Mouse (Mus musculus) myocyte (in vitro differentiated cells): Measurements from ENCODE around the gene Zfp85.

Experiments
- CEBPB ChIP-seq: IDR thresholded peaks from 2 replicates; pipeline ENCODE4 v1.6.1; 2011; ENCODE audit warnings: mild to moderate bottlenecking, moderate library complexity; ENCODE audit not compliant: poor library complexity, insufficient read depth, severe bottlenecking
- E2F4 ChIP-seq: IDR thresholded peaks from one replicate; pipeline ENCODE4 v1.6.1; 2011; ENCODE audit warnings: mild to moderate bottlenecking, control low read depth, moderate library complexity; ENCODE audit not compliant: insufficient read depth
- MAX ChIP-seq: IDR thresholded peaks from one replicate; pipeline ENCODE4 v1.6.1; 2011; ENCODE audit warnings: low read depth, mild to moderate bottlenecking, control low read depth
- MYOD1 ChIP-seq, 3 experiments: IDR thresholded peaks; one replicate each; pipeline ENCODE4 v1.6.1; 2011; ENCODE audit warnings: control low read depth in 2 of 3, low read depth in 2 of 3, mild to moderate bottlenecking in 2 of 3, moderate library complexity in 1 of 3; ENCODE audit not compliant: insufficient read length in 2 of 3, control insufficient read depth in 1 of 3
- MYOG ChIP-seq, 3 experiments: IDR thresholded peaks; one replicate each; pipeline ENCODE4 v1.6.1; 2011; ENCODE audit warnings: control low read depth in 2 of 3, low read depth in 2 of 3, mild to moderate bottlenecking in 2 of 3; ENCODE audit not compliant: insufficient read length in 2 of 3, control insufficient read depth in 1 of 3, insufficient read depth in 1 of 3
- POLR2A ChIP-seq: IDR thresholded peaks from one replicate; pipeline ENCODE4 v1.6.1; 2011; ENCODE audit warnings: low read depth, mild to moderate bottlenecking, control low read depth, moderate library complexity; ENCODE audit not compliant: insufficient read length
- POLR2AphosphoS2 ChIP-seq: IDR thresholded peaks from one replicate; pipeline ENCODE4 v1.6.1; 2011; ENCODE audit warnings: low read depth, control low read depth; ENCODE audit not compliant: insufficient read length
- REST ChIP-seq: IDR thresholded peaks from one replicate; pipeline ENCODE4 v1.6.1; 2011; ENCODE audit warnings: mild to moderate bottlenecking, control low read depth, moderate library complexity; ENCODE audit not compliant: insufficient read depth, insufficient read length
- SRF ChIP-seq: IDR thresholded peaks from one replicate; pipeline ENCODE4 v1.6.1; 2011; ENCODE audit warnings: low read depth; ENCODE audit not compliant: control insufficient read depth, insufficient read length
- TCF12 ChIP-seq: IDR thresholded peaks from one replicate; pipeline ENCODE4 v1.6.1; 2011; ENCODE audit warnings: mild to moderate bottlenecking, control low read depth; ENCODE audit not compliant: poor library complexity, insufficient read depth, severe bottlenecking
- TCF3 ChIP-seq: IDR thresholded peaks from one replicate; pipeline ENCODE4 v1.6.1; 2011; ENCODE audit warnings: low read depth, control low read depth; ENCODE audit not compliant: insufficient read length
- USF1 ChIP-seq: IDR thresholded peaks from one replicate; pipeline ENCODE4 v1.6.1; 2011; ENCODE audit warnings: low read depth, mild to moderate bottlenecking, control low read depth, moderate library complexity

GRCm38 (mm10) chr13:67759966-67760365, 4.9 kb upstream of the Zfp85 start:
- TF ChIP-seq MAX (no peak), POLR2A (no peak), MYOD1 (IDR thresholded peaks at IDR 0.05; ENCODE audit: control insufficient read depth in 1 of 3, insufficient read length in 2 of 3, low read depth in 2 of 3) (no peak), REST (no peak), POLR2AphosphoS2 (no peak), TCF12 (no peak), MYOG (IDR thresholded peaks at IDR 0.05; ENCODE audit: control insufficient read depth in 1 of 3, insufficient read depth in 1 of 3, insufficient read length in 2 of 3, low read depth in 2 of 3) (no peak), USF1 (no peak), E2F4 (no peak), CEBPB (no peak), TCF3 (no peak), SRF (no peak)
